Mouse (Mus musculus) neural tube, embryonic 13.5 days (tissue): ENCODE data around the gene B3gnt2. TPM values are rescaled to one million over a fixed set of nuclear protein-coding genes. Genes with fewer than 3 reads are reported as not detected.

Experiments used
- ATAC-seq: fragments of 200-750 bp; cut with Nextera tagmentation; 2 replicates; pipeline ENCODE4 v1.8.0; 2017; ENCODE audit warnings: low read depth, mild to moderate bottlenecking, moderate TSS enrichment, moderate library complexity
- H3K27ac ChIP-seq: fragments of 300-500 bp; sonication (generic); replicated peaks from 2 replicates; pipeline ENCODE4 v1.5.1; 2015; ENCODE audit warnings: moderate library complexity, mild to moderate bottlenecking, inconsistent platforms
- H3K27me3 ChIP-seq: fragments of 300-500 bp; sonication (generic); 2 replicates; pipeline ENCODE4 v1.6.1; 2015; ENCODE audit warnings: mild to moderate bottlenecking, inconsistent platforms
- H3K36me3 ChIP-seq: fragments of 300-500 bp; sonication (generic); 2 replicates; pipeline ENCODE4 v1.6.1; 2015; ENCODE audit warnings: mild to moderate bottlenecking, inconsistent platforms
- H3K4me1 ChIP-seq: fragments of 300-500 bp; sonication (generic); replicated peaks from 2 replicates; pipeline ENCODE4 v1.6.1; 2015; ENCODE audit warnings: inconsistent platforms
- H3K4me2 ChIP-seq: fragments of 300-500 bp; sonication (generic); 2 replicates; pipeline ENCODE4 v1.6.1; 2015; ENCODE audit warnings: inconsistent platforms, mild to moderate bottlenecking, moderate library complexity
- H3K4me3 ChIP-seq: fragments of 300-500 bp; sonication (generic); 2 replicates; pipeline ENCODE4 v1.5.1; 2015; ENCODE audit warnings: mild to moderate bottlenecking, inconsistent platforms
- H3K9ac ChIP-seq: fragments of 300-500 bp; sonication (generic); 2 replicates; pipeline ENCODE4 v1.6.1; 2015; ENCODE audit warnings: moderate library complexity, mild to moderate bottlenecking, inconsistent platforms
- H3K9me3 ChIP-seq: fragments of 300-500 bp; sonication (generic); 2 replicates; pipeline ENCODE4 v1.6.1; 2016; ENCODE audit warnings: inconsistent platforms
- WGBS: fragments of 180-500 bp; shearing (Covaris S2); methylation state at CpG from one replicate; pipeline ENCODE4 v1.1.7; 2015; 5-methylcytosine and 5-hydroxymethylcytosine counted together
- polyA plus RNA-seq: library from polyadenylated mRNA; unstranded; fragments of >200 nt; fragmentation: Nextera tagmentation; extraction: Ambion mirVana; gene quantifications from 2 replicates; pipeline ENCODE4 v1.2.1, GENCODE M21; 2015

B3gnt2 gene
- polyA plus RNA-seq = 1.8 and 2.0 TPM in 2 replicates

GRCm38 (mm10) chr11:22860335-22861227 is at the start of gene B3gnt2:
Gene B3gnt2, minus strand, starts transcription at chr11:22860961.
- Histone ChIP-seq H3K36me3 (no peaks in the 10 kb centered on the region), H3K4me3 (peak within 1 kb of the TSS; percentile 71), H3K27ac (0 out of 2 replicates have a peak within 1 kb of the TSS, but pooled peaks have one; percentile 33), H3K4me1 (peaks cover 36% of the 10 kb centered on the region), H3K4me2 (peak within 1 kb of the TSS; percentile 98), H3K9ac (peak within 1 kb of the TSS; percentile 77), H3K27me3 (peaks cover 82% of the 10 kb centered on the region), H3K9me3 (no peaks in the 10 kb centered on the region)
- 5% methylated on average over 41 of the region's 41 CpGs for WGBS
- no peak for ATAC-seq

GRCm38 (mm10) chr11:22906453-22906865 is 45.7 kb upstream of the B3gnt2 start:
- H3K4me3 ChIP-seq = no peak overlapping the region
- H3K27me3 ChIP-seq = no peaks in the 10 kb centered on the region
- H3K36me3 ChIP-seq = no peaks in the 10 kb centered on the region
- H3K27ac ChIP-seq = no peak overlapping the region
- no peak for ATAC-seq
- no peaks in the 10 kb centered on the region for H3K4me1 ChIP-seq
- H3K9ac ChIP-seq = no peak overlapping the region
- H3K9me3 ChIP-seq = no peaks in the 10 kb centered on the region
- no peak overlapping the region for H3K4me2 ChIP-seq

- no peaks in the 10 kb centered on the region for H3K27me3 ChIP-seq
- no peak overlapping the region for H3K27ac ChIP-seq
- 79% methylated on average over 2 of the region's 2 CpGs for WGBS
- ATAC-seq = no peak
- H3K9me3 ChIP-seq = no peaks in the 10 kb centered on the region
- H3K4me1 ChIP-seq = no peaks in the 10 kb centered on the region
- H3K36me3 ChIP-seq = 0 out of 2 replicates have a peak, but pooled peaks cover 7% of the 10 kb centered on the region
- no peak overlapping the region for H3K4me2 ChIP-seq
- H3K4me3 ChIP-seq = no peak overlapping the region
- H3K9ac ChIP-seq = no peak overlapping the region
These were observed 42.2 kb upstream of the B3gnt2 start for GRCm38 (mm10) chr11:22902923-22903322.

GRCm38 (mm10) chr11:22900041-22900440 is 39.3 kb upstream of the B3gnt2 start:
- H3K4me2 ChIP-seq = no peak overlapping the region
- 81% methylated on average over 3 of the region's 3 CpGs for WGBS
- no peaks in the 10 kb centered on the region for H3K27me3 ChIP-seq
- no peak overlapping the region for H3K27ac ChIP-seq
- no peaks in the 10 kb centered on the region for H3K4me1 ChIP-seq
- no peak overlapping the region for H3K4me3 ChIP-seq
- 0 out of 2 replicates have a peak, but pooled peaks cover 7% of the 10 kb centered on the region for H3K36me3 ChIP-seq
- no peak overlapping the region for H3K9ac ChIP-seq
- ATAC-seq = no peak
- H3K9me3 ChIP-seq = no peaks in the 10 kb centered on the region

- 88% methylated on average over 4 of the region's 4 CpGs for WGBS
- ATAC-seq = no peak
These were observed 36.9 kb upstream of the B3gnt2 start for GRCm38 (mm10) chr11:22897642-22898041.

GRCm38 (mm10) chr11:22897127-22897526 is 36.4 kb upstream of the B3gnt2 start:
- Histone ChIP-seq H3K27me3 (no peaks in the 10 kb centered on the region), H3K36me3 (0 out of 2 replicates have a peak, but pooled peaks cover 7% of the 10 kb centered on the region), H3K4me1 (peaks cover 12% of the 10 kb centered on the region; the same call in 1 of the 2 replicates), H3K9ac (no peak overlapping the region), H3K27ac (no peak overlapping the region), H3K4me2 (no peak overlapping the region), H3K4me3 (no peak overlapping the region), H3K9me3 (no peaks in the 10 kb centered on the region)
- ATAC-seq = no peak
- WGBS = 88% methylated on average over 4 of the region's 4 CpGs

More at GRCm38 (mm10) chr11:22897642-22898041, 36.9 kb upstream of the B3gnt2 start:
- peaks cover 11% of the 10 kb centered on the region; the same call in 1 of the 2 replicates for H3K4me1 ChIP-seq
- H3K9me3 ChIP-seq = no peaks in the 10 kb centered on the region
- H3K4me2 ChIP-seq = no peak overlapping the region
- H3K27ac ChIP-seq = no peak overlapping the region
- H3K9ac ChIP-seq = no peak overlapping the region
- no peak overlapping the region for H3K4me3 ChIP-seq
- no peaks in the 10 kb centered on the region for H3K27me3 ChIP-seq
- H3K36me3 ChIP-seq = 0 out of 2 replicates have a peak, but pooled peaks cover 7% of the 10 kb centered on the region

GRCm38 (mm10) chr11:22893075-22893474 is 32.3 kb upstream of the B3gnt2 start:
- WGBS = 35% methylated on average over 3 of the region's 3 CpGs

GRCm38 (mm10) chr11:22892466-22892865 is 31.7 kb upstream of the B3gnt2 start:
- no peak overlapping the region for H3K4me2 ChIP-seq
- H3K4me1 ChIP-seq = peaks cover 12% of the 10 kb centered on the region; the same call in 1 of the 2 replicates
- H3K27ac ChIP-seq = no peak overlapping the region
- H3K4me3 ChIP-seq = no peak overlapping the region
- H3K36me3 ChIP-seq = no peaks in the 10 kb centered on the region
- no peaks in the 10 kb centered on the region for H3K9me3 ChIP-seq
- H3K27me3 ChIP-seq = no peaks in the 10 kb centered on the region
- no peak overlapping the region for H3K9ac ChIP-seq
- WGBS = 68% methylated on average over 6 of the region's 6 CpGs
- ATAC-seq = no peak

More at GRCm38 (mm10) chr11:22893075-22893474, 32.3 kb upstream of the B3gnt2 start:
- Histone ChIP-seq H3K36me3 (no peaks in the 10 kb centered on the region), H3K4me1 (peaks cover 12% of the 10 kb centered on the region; the same call in 1 of the 2 replicates), H3K27me3 (no peaks in the 10 kb centered on the region), H3K4me3 (no peak overlapping the region), H3K9me3 (no peaks in the 10 kb centered on the region), H3K4me2 (no peak overlapping the region), H3K9ac (no peak overlapping the region), H3K27ac (no peak overlapping the region)
- ATAC-seq = peak; percentile 63; the same call in 1 of the 2 replicates

GRCm38 (mm10) chr11:22891876-22892275 is 31.1 kb upstream of the B3gnt2 start:
- Histone ChIP-seq H3K4me3 (no peak overlapping the region), H3K4me2 (no peak overlapping the region), H3K4me1 (peaks cover 12% of the 10 kb centered on the region; the same call in 1 of the 2 replicates), H3K27ac (no peak overlapping the region), H3K9ac (no peak overlapping the region), H3K36me3 (no peaks in the 10 kb centered on the region), H3K9me3 (no peaks in the 10 kb centered on the region), H3K27me3 (no peaks in the 10 kb centered on the region)
- no peak for ATAC-seq
- WGBS = 91% methylated on average over 7 of the region's 7 CpGs

GRCm38 (mm10) chr11:22891242-22891641 is 30.5 kb upstream of the B3gnt2 start:
- no peak overlapping the region for H3K27ac ChIP-seq
- H3K4me3 ChIP-seq = no peak overlapping the region
- WGBS = 74% methylated on average over 9 of the region's 9 CpGs
- H3K4me1 ChIP-seq = peaks cover 12% of the 10 kb centered on the region; the same call in 1 of the 2 replicates
- no peak for ATAC-seq
- H3K9me3 ChIP-seq = no peaks in the 10 kb centered on the region
- no peak overlapping the region for H3K4me2 ChIP-seq
- no peaks in the 10 kb centered on the region for H3K36me3 ChIP-seq
- H3K9ac ChIP-seq = no peak overlapping the region
- no peaks in the 10 kb centered on the region for H3K27me3 ChIP-seq

- no peaks in the 10 kb centered on the region for H3K36me3 ChIP-seq
- 91% methylated on average over 3 of the region's 3 CpGs for WGBS
- no peaks in the 10 kb centered on the region for H3K9me3 ChIP-seq
- peaks cover 12% of the 10 kb centered on the region; the same call in 1 of the 2 replicates for H3K4me1 ChIP-seq
- H3K4me2 ChIP-seq = no peak overlapping the region
- no peak overlapping the region for H3K4me3 ChIP-seq
- no peak overlapping the region for H3K9ac ChIP-seq
- no peak for ATAC-seq
- no peak overlapping the region for H3K27ac ChIP-seq
- no peaks in the 10 kb centered on the region for H3K27me3 ChIP-seq
These were observed 28.5 kb upstream of the B3gnt2 start for GRCm38 (mm10) chr11:22889224-22889623.

GRCm38 (mm10) chr11:22886991-22887390 is 26.2 kb upstream of the B3gnt2 start:
- 92% methylated on average over 4 of the region's 4 CpGs for WGBS
- H3K36me3 ChIP-seq = no peaks in the 10 kb centered on the region
- no peaks in the 10 kb centered on the region for H3K27me3 ChIP-seq
- no peak for ATAC-seq
- H3K27ac ChIP-seq = no peak overlapping the region
- no peaks in the 10 kb centered on the region for H3K9me3 ChIP-seq
- H3K4me1 ChIP-seq = no peaks in the 10 kb centered on the region
- no peak overlapping the region for H3K9ac ChIP-seq
- no peak overlapping the region for H3K4me3 ChIP-seq
- H3K4me2 ChIP-seq = no peak overlapping the region
